Comparison of ENCODE assay signal across 11 mouse cellular contexts in the genomic region with DNA sequence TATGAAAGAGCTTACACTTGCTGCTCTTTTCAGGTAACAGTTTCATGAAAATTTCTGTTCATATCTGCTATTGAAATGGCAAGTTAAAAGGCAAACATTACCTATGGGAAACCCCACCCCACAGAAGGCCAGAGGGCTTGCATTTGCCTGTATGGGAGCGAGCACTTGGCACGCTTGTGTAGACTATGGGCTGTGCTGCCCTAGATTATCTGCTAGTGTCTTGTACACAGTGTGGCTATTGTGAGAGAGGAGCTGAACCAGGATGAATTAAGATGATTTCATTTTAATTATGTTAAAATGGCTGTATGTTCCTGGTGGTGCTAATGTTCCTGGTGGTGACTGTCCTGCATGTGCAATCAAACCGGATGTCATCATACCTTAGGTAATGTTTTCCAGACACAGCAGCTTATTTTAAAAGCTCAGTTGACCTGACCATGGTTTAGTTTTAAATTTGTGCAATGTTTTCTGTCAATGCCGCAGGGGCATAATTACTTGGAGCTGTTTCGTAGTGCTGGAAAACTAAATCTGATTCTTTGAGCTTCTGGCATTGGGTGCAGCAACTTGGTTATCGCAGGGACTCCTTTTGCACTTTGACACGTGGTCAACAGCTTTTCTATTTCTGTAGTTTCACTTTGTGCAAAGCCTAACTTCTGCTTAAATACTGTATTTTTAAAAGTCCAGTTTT. TPM values are rescaled to one million over a fixed set of nuclear protein-coding genes. Genes with fewer than 3 reads are reported as not detected.
A peak's percentile ranks its signal among the peaks of the same experiment; 100 is the strongest.
DNase-seq lines count a peak whose midpoint lies in the region; ATAC-seq and TF ChIP-seq lines count a peak whose summit lies in the region.
"Had no signal": no experiment of that assay in that cellular context is flagged by ENCODE, and none has a peak within 500 bp of the region (broad histone marks: within the 10 kb centered on the region; RNA-seq: fewer than 3 reads in every experiment).

No protein-coding gene starts in this region.

- H3K4me3 ChIP-seq in MEL (ENCODE audit: control insufficient read depth in 1 of 2, insufficient read depth in 1 of 2, low read depth in 2 of 2, low read length in 2 of 2) = peak overlapping the region; percentile 0 to 52; a peak in 3 of 4 replicates
- no peak overlapping the region for H3K4me3 ChIP-seq in embryonic facial prominence, embryonic 11.5 days (ENCODE audit: low read depth, low read length)
- no peak overlapping the region for H3K4me3 ChIP-seq in limb, embryonic 15.5 days
- H3K4me3 ChIP-seq: lung, embryonic 15.5 days had no signal

- peaks cover 8 to 13% of the 10 kb centered on the region in 2 experiments for H3K4me1 ChIP-seq in MEL (ENCODE audit: control insufficient read depth in 1 of 2, insufficient read depth in 2 of 2, low read length in 2 of 2)
- no peaks in the 10 kb centered on the region for H3K4me1 ChIP-seq in embryonic facial prominence, embryonic 11.5 days (ENCODE audit: control insufficient read depth, insufficient read depth, low read length)
- H3K4me1 ChIP-seq in limb, embryonic 15.5 days = peaks cover 26% of the 10 kb centered on the region

- TF ChIP-seq EP300 in MEL (IDR thresholded peaks at IDR 0.05; ENCODE audit: low read depth in 1 of 2, low read length in 2 of 2) = no peak

- H3K9me3 ChIP-seq in MEL (replicated peaks; ENCODE audit: insufficient read depth, low read length) = no peaks in the 10 kb centered on the region
- H3K9me3 ChIP-seq in embryonic facial prominence, embryonic 11.5 days (replicated peaks; ENCODE audit: control insufficient read depth, low read length) = no peaks in the 10 kb centered on the region
- no peaks in the 10 kb centered on the region for H3K9me3 ChIP-seq in limb, embryonic 15.5 days
- H3K9me3 ChIP-seq: lung, embryonic 15.5 days had no signal

- H3K27me3 ChIP-seq in MEL (ENCODE audit: control insufficient read depth in 1 of 2, insufficient read depth in 2 of 2, low read length in 2 of 2) = no peaks in the 10 kb centered on the region
- H3K27me3 ChIP-seq in embryonic facial prominence, embryonic 11.5 days (ENCODE audit: control insufficient read depth, insufficient read depth, low read length) = no peaks in the 10 kb centered on the region
- H3K27me3 ChIP-seq in limb, embryonic 15.5 days = no peaks in the 10 kb centered on the region
- H3K27me3 ChIP-seq: lung, embryonic 15.5 days had no signal

- TF ChIP-seq CTCF in MEL (IDR thresholded peaks at IDR 0.05 in 2 of 3, conservative IDR thresholded peaks at IDR 0.05 in 1 of 3; ENCODE audit: control insufficient read depth in 1 of 3, insufficient read depth in 1 of 3, low read depth in 2 of 3, low read length in 3 of 3, poor library complexity in 1 of 3, severe bottlenecking in 1 of 3) = no peak

- H3K79me2 ChIP-seq in MEL (ENCODE audit: control insufficient read depth, insufficient read depth, low read length, poor library complexity) = peaks cover 29% of the 10 kb centered on the region

- no peak for TF ChIP-seq RAD21 in MEL (IDR thresholded peaks at IDR 0.05; ENCODE audit: low read depth, low read length)

- TF ChIP-seq POLR2A in MEL (IDR thresholded peaks at IDR 0.05; ENCODE audit: control insufficient read depth in 1 of 2, insufficient read depth in 1 of 2, low read depth in 1 of 2, low read length in 2 of 2, poor library complexity in 1 of 2) = no peak

- H3K4me2 ChIP-seq in embryonic facial prominence, embryonic 11.5 days (ENCODE audit: low read depth, low read length) = no peak overlapping the region; the same call in 1 of the 2 replicates
- 0 out of 2 replicates have a peak overlapping the region, but pooled peaks have one; percentile 2 for H3K4me2 ChIP-seq in limb, embryonic 15.5 days
- H3K4me2 ChIP-seq: lung, embryonic 15.5 days had no signal

- peak; percentile 47 for DNase-seq in kidney, adult 9 months
- DNase-seq in kidney, postnatal 4 days = no peak
- peak; percentile 38 for DNase-seq in MEL (ENCODE audit: low read depth, low spot score)
- DNase-seq in embryonic facial prominence, embryonic 11.5 days (ENCODE audit: low spot score) = peak; percentile 60
- no peak for DNase-seq in right cerebral cortex, postnatal 10 days (ENCODE audit: low spot score in 2 of 2)
- no peak for DNase-seq in T-cell, adult 2 months (ENCODE audit: low spot score)
- DNase-seq: kidney, postnatal 10 days; right cerebral cortex, postnatal 14 days had no signal

- H3K36me3 ChIP-seq in MEL (ENCODE audit: control insufficient read depth in 1 of 2, insufficient read depth in 2 of 2, low read length in 2 of 2) = peaks cover 0 to 19% of the 10 kb centered on the region in 2 experiments; a peak in 2 of 4 replicates
- no peaks in the 10 kb centered on the region for H3K36me3 ChIP-seq in embryonic facial prominence, embryonic 11.5 days (replicated peaks; ENCODE audit: control insufficient read depth, insufficient read depth, low read depth, low read length)
- no peaks in the 10 kb centered on the region for H3K36me3 ChIP-seq in limb, embryonic 15.5 days
- H3K36me3 ChIP-seq: lung, embryonic 15.5 days had no signal

- no peak for ATAC-seq in embryonic facial prominence, embryonic 11.5 days (replicated peaks; ENCODE audit: insufficient number of reproducible peaks, low FRiP score, low TSS enrichment, low read depth)
- ATAC-seq in limb, embryonic 15.5 days (ENCODE audit: insufficient number of reproducible peaks, low FRiP score, low TSS enrichment, low read depth) = no peak
- no peak for ATAC-seq in inflammation-experienced regulatory T-cells, adult 6 months

- peak overlapping the region; percentile 33; the same call in 1 of the 2 replicates for H3K9ac ChIP-seq in MEL (ENCODE audit: control insufficient read depth, low read depth, low read length, poor library complexity, severe bottlenecking)
- no peak overlapping the region for H3K9ac ChIP-seq in embryonic facial prominence, embryonic 11.5 days (replicated peaks; ENCODE audit: low read length)
- H3K9ac ChIP-seq in limb, embryonic 15.5 days = no peak overlapping the region
- H3K9ac ChIP-seq: lung, embryonic 15.5 days had no signal

- H3K27ac ChIP-seq in MEL (ENCODE audit: control insufficient read depth, low read depth, low read length) = no peak overlapping the region
- H3K27ac ChIP-seq in embryonic facial prominence, embryonic 11.5 days (replicated peaks; ENCODE audit: low read depth, low read length) = no peak overlapping the region
- H3K27ac ChIP-seq in limb, embryonic 15.5 days = no peak overlapping the region
- H3K27ac ChIP-seq: lung, embryonic 15.5 days had no signal

- WGBS in embryonic facial prominence, embryonic 11.5 days = 49% methylated on average over 7 of the region's 7 CpGs
- 34% methylated on average over 7 of the region's 7 CpGs for WGBS in limb, embryonic 15.5 days

TF ChIP-seq in MEL, 35 proteins besides CTCF, POLR2A, EP300 and RAD21:
- TF ChIP-seq JUND (IDR thresholded peaks at IDR 0.05; ENCODE audit: low read depth, low read length) (no peak), ZKSCAN1 (IDR thresholded peaks at IDR 0.05; ENCODE audit: low read depth, low read length) (no peak), GATA1 (IDR thresholded peaks at IDR 0.05; ENCODE audit: low read depth, low read length) (no peak), MAFK (IDR thresholded peaks at IDR 0.05; ENCODE audit: borderline replicate concordance, low read depth, low read length) (no peak), GABPA (IDR thresholded peaks at IDR 0.05; ENCODE audit: low read depth, low read length) (no peak), NRF1 (IDR thresholded peaks at IDR 0.05; ENCODE audit: insufficient read depth, low read depth, low read length, poor library complexity, severe bottlenecking) (no peak), SIN3A (IDR thresholded peaks at IDR 0.05; ENCODE audit: low read length) (no peak), CHD2 (IDR thresholded peaks at IDR 0.05; ENCODE audit: low read length) (no peak), MEF2A (IDR thresholded peaks at IDR 0.05; ENCODE audit: extremely low read depth, insufficient replicate concordance, low read depth, low read length, poor library complexity, severe bottlenecking) (no peak), BHLHE40 (IDR thresholded peaks at IDR 0.05; ENCODE audit: borderline replicate concordance, low read depth, low read length) (no peak), ZNF384 (IDR thresholded peaks at IDR 0.05; ENCODE audit: low read depth, low read length) (no peak), MAZ (IDR thresholded peaks at IDR 0.05; ENCODE audit: low read depth, low read length) (no peak), MYC (IDR thresholded peaks at IDR 0.05; ENCODE audit: low read depth, low read length) (peak; percentile 62; the same call in 1 of the 2 replicates), USF1 (IDR thresholded peaks at IDR 0.05; ENCODE audit: low read depth, low read length) (peak; percentile 70), E2F4 (IDR thresholded peaks at IDR 0.05; ENCODE audit: borderline replicate concordance, low read depth, low read length) (no peak), MXI1 (IDR thresholded peaks at IDR 0.05; ENCODE audit: low read depth, low read length) (peak; percentile 66; the same call in 1 of the 2 replicates), RCOR1 (IDR thresholded peaks at IDR 0.05; ENCODE audit: low read depth, low read length) (no peak), USF2 (IDR thresholded peaks at IDR 0.05; ENCODE audit: borderline replicate concordance in 1 of 2, insufficient read depth in 1 of 2, low read depth in 1 of 2, low read length in 2 of 2) (no peak), MAX (IDR thresholded peaks at IDR 0.05; ENCODE audit: low read length) (peak; percentile 72; the same call in 1 of the 2 replicates), MYB (IDR thresholded peaks at IDR 0.05; ENCODE audit: low read depth, low read length) (no peak), ZC3H11A (IDR thresholded peaks at IDR 0.05; ENCODE audit: low read depth, low read length) (no peak), ELF1 (IDR thresholded peaks at IDR 0.05; ENCODE audit: low read depth, low read length) (no peak), ETS1 (IDR thresholded peaks at IDR 0.05; ENCODE audit: low read depth, low read length) (no peak), ZMIZ1 (IDR thresholded peaks at IDR 0.05; ENCODE audit: low read depth, low read length) (no peak), SMC3 (IDR thresholded peaks at IDR 0.05; ENCODE audit: low read depth, low read length) (no peak), POLR2AphosphoS5 (IDR thresholded peaks at IDR 0.05; ENCODE audit: borderline replicate concordance, low read depth, low read length) (no peak), TBP (IDR thresholded peaks at IDR 0.05; ENCODE audit: low read depth, low read length) (no peak)

RNA-seq across cellular contexts. Expression of a gene that starts 3.8 kb away (rescaled TPM):
- total RNA-seq in MEL (2012; rRNA removed) = 2.6 and 3.2 TPM in 2 replicates
- 10 to 100 TPM in 1 of 2 experiments, not detected in 1; 15.1 TPM for polyA plus RNA-seq in MEL (2012; ENCODE audit: insufficient read depth in 1 of 2, insufficient read length in 2 of 2, low read depth in 1 of 2, low replicate concordance in 2 of 2, missing spikeins in 1 of 2)
- polyA plus RNA-seq in embryonic facial prominence, embryonic 11.5 days (2014; fragmentation: Nextera tagmentation; extraction: Ambion mirVana) = 40.2 and 42.5 TPM in 2 replicates
- polyA plus RNA-seq in limb, embryonic 15.5 days (2015; fragmentation: Nextera tagmentation; extraction: Ambion mirVana) = 20.1 and 20.6 TPM in 2 replicates
- polyA plus RNA-seq in inflammation-experienced regulatory T-cells, adult 6 months (2017; shearing (Covaris generic)) = 1 to 10 TPM; 6.5 to 7.5 (median 6.6) TPM

Comparison
In these comparisons a context has a peak if more than half of its experiments do, and no peak if none do; other contexts are left out.
1. DNase-seq: peak in kidney, adult 9 months (single experiment), MEL (single experiment) and embryonic facial prominence, embryonic 11.5 days (single experiment); none in kidney, postnatal 4 days (0 of 2), right cerebral cortex, postnatal 10 days (0 of 2) and T-cell, adult 2 months (single experiment).
2. H3K4me3 ChIP-seq: peak in MEL (2 of 2); none in embryonic facial prominence, embryonic 11.5 days (single experiment) and limb, embryonic 15.5 days (single experiment).